Mouse (Mus musculus) midbrain, embryonic 11.5 days (tissue): ENCODE data around the gene Cip2a. TPM values are rescaled to one million over a fixed set of nuclear protein-coding genes. Genes with fewer than 3 reads are reported as not detected.
A peak's percentile ranks its signal among the peaks of the same experiment; 100 is the strongest.

Experiments used
- ATAC-seq: fragments of 200-750 bp; cut with Nextera tagmentation; 2 replicates; pipeline ENCODE4 v1.8.0; 2017; ENCODE audit warnings: moderate TSS enrichment, moderate library complexity; ENCODE audit not compliant: low FRiP score
- DNase-seq: peaks from one replicate; pipeline ENCODE4 v3.0.0; 2015; ENCODE audit warnings: low spot score; ENCODE audit errors: missing footprints
- H3K27ac ChIP-seq: fragments of 300-500 bp; sonication (generic); 2 replicates; pipeline ENCODE4 v1.5.1; 2014; ENCODE audit warnings: low read depth, low read length
- H3K27me3 ChIP-seq: fragments of 300-500 bp; sonication (generic); 2 replicates; pipeline ENCODE4 v1.6.1; 2014; ENCODE audit warnings: mild to moderate bottlenecking, low read length, moderate library complexity, mixed read lengths; ENCODE audit not compliant: control insufficient read depth, insufficient read depth
- H3K36me3 ChIP-seq: fragments of 300-500 bp; sonication (generic); 2 replicates; pipeline ENCODE4 v1.6.1; 2014; ENCODE audit warnings: mild to moderate bottlenecking, low read length, moderate library complexity, mixed read lengths; ENCODE audit not compliant: control insufficient read depth, insufficient read depth
- H3K4me1 ChIP-seq: fragments of 300-500 bp; sonication (generic); 2 replicates; pipeline ENCODE4 v1.6.1; 2014; ENCODE audit warnings: low read length; ENCODE audit not compliant: control insufficient read depth, insufficient read depth
- H3K4me2 ChIP-seq: fragments of 300-500 bp; sonication (generic); 2 replicates; pipeline ENCODE4 v1.6.1; 2014; ENCODE audit warnings: mild to moderate bottlenecking, moderate library complexity
- H3K4me3 ChIP-seq: fragments of 300-500 bp; sonication (generic); 2 replicates; pipeline ENCODE4 v1.5.1; 2014; ENCODE audit warnings: low read depth, low read length
- H3K9ac ChIP-seq: fragments of 300-500 bp; sonication (generic); 2 replicates; pipeline ENCODE4 v1.6.1; 2014; ENCODE audit warnings: low read length
- H3K9me3 ChIP-seq: fragments of 300-500 bp; sonication (generic); 2 replicates; pipeline ENCODE4 v1.6.1; 2016; ENCODE audit warnings: low read length; ENCODE audit not compliant: control insufficient read depth
- WGBS: fragments of 180-500 bp; shearing (Covaris S2); extraction: QIAGEN DNeasy Blood & Tissue Kit; methylation state at CpG from one replicate; pipeline ENCODE4 v1.1.7; 2014; 5-methylcytosine and 5-hydroxymethylcytosine counted together
- polyA plus RNA-seq: library from polyadenylated mRNA; unstranded; fragments of >200 nt; fragmentation: Nextera tagmentation; extraction: Ambion mirVana; gene quantifications from 2 replicates; pipeline ENCODE4 v1.2.1, GENCODE M21; 2014

The Cip2a gene
- polyA plus RNA-seq: 55.0 and 57.7 TPM in 2 replicates

GRCm38 (mm10) chr16:48993559-48994342 lies at the start of gene Cip2a, which contains the start of gene Dzip3:
Cip2a (plus strand) TSS chr16:48994185.
Dzip3 (minus strand) TSS chr16:48994165.
- Histone ChIP-seq H3K27me3 (no peaks in the 10 kb centered on the region), H3K4me2 (peak within 1 kb of the TSS; percentile 53), H3K36me3 (no peaks in the 10 kb centered on the region), H3K9me3 (no peaks in the 10 kb centered on the region), H3K27ac (peak within 1 kb of the TSS; percentile 93), H3K4me3 (peak within 1 kb of the TSS; percentile 85), H3K9ac (peak within 1 kb of the TSS; percentile 97), H3K4me1 (peaks cover 6% of the 10 kb centered on the region)
- under 1% methylated on average over 71 of the region's 74 CpGs for WGBS
- ATAC-seq (peak; percentile 99), DNase-seq (peak; percentile 99)

- ATAC-seq: no peak
- 96% methylated on average over 2 of the region's 2 CpGs for WGBS
- H3K36me3 ChIP-seq: no peaks in the 10 kb centered on the region
- no peaks in the 10 kb centered on the region for H3K27me3 ChIP-seq
- no peaks in the 10 kb centered on the region for H3K4me1 ChIP-seq
- no peak overlapping the region for H3K27ac ChIP-seq
- no peak for DNase-seq
- H3K4me3 ChIP-seq: no peak overlapping the region
- no peak overlapping the region for H3K4me2 ChIP-seq
- no peak overlapping the region for H3K9ac ChIP-seq
- no peaks in the 10 kb centered on the region for H3K9me3 ChIP-seq
These were observed 21.0 kb upstream of the Cip2a start for GRCm38 (mm10) chr16:48972996-48973395.

- 0 out of 2 replicates have a peak, but pooled peaks cover 4% of the 10 kb centered on the region for H3K36me3 ChIP-seq
- no peak overlapping the region for H3K27ac ChIP-seq
- ATAC-seq: no peak
- no peaks in the 10 kb centered on the region for H3K9me3 ChIP-seq
- H3K4me3 ChIP-seq: no peak overlapping the region
- no peaks in the 10 kb centered on the region for H3K27me3 ChIP-seq
- H3K4me2 ChIP-seq: no peak overlapping the region
- no peak overlapping the region for H3K9ac ChIP-seq
- 100% methylated on average over 1 of the region's 1 CpGs for WGBS
- H3K4me1 ChIP-seq: no peaks in the 10 kb centered on the region
- DNase-seq: no peak
These were observed 20.4 kb upstream of the Cip2a start for GRCm38 (mm10) chr16:48973548-48973947.

GRCm38 (mm10) chr16:48979965-48980364 lies 14.0 kb upstream of the Cip2a start:
- H3K27me3 ChIP-seq: no peaks in the 10 kb centered on the region
- H3K9me3 ChIP-seq: no peaks in the 10 kb centered on the region
- no peak for DNase-seq
- no peaks in the 10 kb centered on the region for H3K4me1 ChIP-seq
- H3K27ac ChIP-seq: no peak overlapping the region
- H3K36me3 ChIP-seq: peaks cover 6% of the 10 kb centered on the region; the same call in 1 of the 2 replicates
- no peak overlapping the region for H3K4me3 ChIP-seq
- H3K4me2 ChIP-seq: no peak overlapping the region
- no peak overlapping the region for H3K9ac ChIP-seq
- no peak for ATAC-seq

GRCm38 (mm10) chr16:48985034-48985627 lies 8.9 kb upstream of the Cip2a start:
- ATAC-seq (peak; percentile 57), DNase-seq (peak; percentile 77)
- 65% methylated on average over 5 of the region's 5 CpGs for WGBS
- Histone ChIP-seq H3K9me3 (no peaks in the 10 kb centered on the region), H3K27me3 (no peaks in the 10 kb centered on the region), H3K4me3 (no peak overlapping the region), H3K9ac (no peak overlapping the region), H3K4me2 (no peak overlapping the region), H3K4me1 (no peaks in the 10 kb centered on the region), H3K36me3 (peaks cover 2% of the 10 kb centered on the region; the same call in 1 of the 2 replicates), H3K27ac (no peak overlapping the region)

GRCm38 (mm10) chr16:48989700-48990099 lies 4.3 kb upstream of the Cip2a start:
- Histone ChIP-seq H3K4me3 (no peak overlapping the region), H3K27ac (no peak overlapping the region), H3K9me3 (no peaks in the 10 kb centered on the region), H3K4me1 (peaks cover 6% of the 10 kb centered on the region), H3K36me3 (no peaks in the 10 kb centered on the region), H3K9ac (no peak overlapping the region), H3K27me3 (no peaks in the 10 kb centered on the region), H3K4me2 (no peak overlapping the region)
- DNase-seq (no peak), ATAC-seq (no peak)

- no peak overlapping the region for H3K27ac ChIP-seq
These were observed 1.4 kb upstream of the Cip2a start for GRCm38 (mm10) chr16:48992437-48993230.

GRCm38 (mm10) chr16:48993231-48993558 lies 790 bp upstream of the Cip2a start:
- Histone ChIP-seq H3K27ac (peak overlapping the region; percentile 93), H3K9me3 (no peaks in the 10 kb centered on the region), H3K4me3 (peak overlapping the region; percentile 85), H3K4me2 (peak overlapping the region; percentile 53), H3K36me3 (no peaks in the 10 kb centered on the region), H3K4me1 (peaks cover 6% of the 10 kb centered on the region), H3K9ac (peak overlapping the region; percentile 97), H3K27me3 (no peaks in the 10 kb centered on the region)
- peak; percentile 88 for DNase-seq
- no peak for ATAC-seq
- WGBS: 4% methylated on average over 9 of the region's 9 CpGs

More at GRCm38 (mm10) chr16:48992437-48993230, 1.4 kb upstream of the Cip2a start:
- ATAC-seq (no peak), DNase-seq (peak; percentile 86)
- Histone ChIP-seq H3K4me3 (peak overlapping the region; percentile 85), H3K9me3 (no peaks in the 10 kb centered on the region), H3K4me1 (peaks cover 6% of the 10 kb centered on the region), H3K9ac (peak overlapping the region; percentile 97), H3K36me3 (no peaks in the 10 kb centered on the region), H3K4me2 (peak overlapping the region; percentile 53), H3K27me3 (no peaks in the 10 kb centered on the region)
- 46% methylated on average over 10 of the region's 10 CpGs for WGBS

GRCm38 (mm10) chr16:48994343-48994693 lies 333 bp downstream of the Cip2a start:
- ATAC-seq (no peak), DNase-seq (no peak)
- H3K9me3 ChIP-seq: no peaks in the 10 kb centered on the region
- H3K27me3 ChIP-seq: no peaks in the 10 kb centered on the region
- H3K4me2 ChIP-seq: peak overlapping the region; percentile 48
- H3K4me3 ChIP-seq: peak overlapping the region; percentile 85
- peaks cover 6% of the 10 kb centered on the region for H3K4me1 ChIP-seq
- no peak overlapping the region for H3K27ac ChIP-seq
- peak overlapping the region; percentile 82 for H3K9ac ChIP-seq
- WGBS: under 1% methylated on average over 18 of the region's 18 CpGs
- no peaks in the 10 kb centered on the region for H3K36me3 ChIP-seq
